Mouse (Mus musculus): Measurements from ENCODE around the gene Timm13. TPM values are rescaled to one million over a fixed set of nuclear protein-coding genes. Genes with fewer than 3 reads are reported as not detected.

Gene Timm13
- polyA plus RNA-seq, 1 experiment from 2014 or later, result 355 TPM

GRCm38 (mm10) chr10:80942919-80943318 is 42.1 kb upstream of the Timm13 start:
- no peak for DNase-seq (ENCODE audit: low spot score)
- Histone ChIP-seq H3K4me1 (ENCODE audit: control insufficient read depth, insufficient read depth, low read length) (peaks cover 26% of the 10 kb centered on the region), H3K4me3 (ENCODE audit: low read depth, low read length) (no peak overlapping the region), H3K36me3 (ENCODE audit: control insufficient read depth, insufficient read depth, low read length) (no peaks in the 10 kb centered on the region), H3K27ac (replicated peaks; ENCODE audit: low read depth, low read length) (no peak overlapping the region), H3K9ac (ENCODE audit: low read length) (no peak overlapping the region), H3K27me3 (ENCODE audit: control insufficient read depth, insufficient read depth, low read length) (no peaks in the 10 kb centered on the region), H3K9me3 (ENCODE audit: control insufficient read depth, low read length) (no peaks in the 10 kb centered on the region), H3K4me2 (ENCODE audit: low read depth, severe bottlenecking) (no peak overlapping the region)
- 45% methylated on average over 8 of the region's 8 CpGs for WGBS
- no peak for ATAC-seq (ENCODE audit: insufficient number of reproducible peaks, low FRiP score, low TSS enrichment, low read depth)

- H3K4me2 ChIP-seq (ENCODE audit: low read depth, severe bottlenecking), result no peak overlapping the region
- no peaks in the 10 kb centered on the region for H3K9me3 ChIP-seq (ENCODE audit: control insufficient read depth, low read length)
- 63% methylated on average over 2 of the region's 2 CpGs for WGBS
- no peak overlapping the region for H3K4me3 ChIP-seq (ENCODE audit: low read depth, low read length)
- ATAC-seq (ENCODE audit: insufficient number of reproducible peaks, low FRiP score, low TSS enrichment, low read depth) (no peak), DNase-seq (ENCODE audit: low spot score) (no peak)
- peaks cover 44% of the 10 kb centered on the region for H3K4me1 ChIP-seq (ENCODE audit: control insufficient read depth, insufficient read depth, low read length)
- H3K27me3 ChIP-seq (ENCODE audit: control insufficient read depth, insufficient read depth, low read length), result 0 out of 2 replicates have a peak, but pooled peaks cover 3% of the 10 kb centered on the region
- H3K27ac ChIP-seq (replicated peaks; ENCODE audit: low read depth, low read length), result no peak overlapping the region
- no peaks in the 10 kb centered on the region for H3K36me3 ChIP-seq (ENCODE audit: control insufficient read depth, insufficient read depth, low read length)
- H3K9ac ChIP-seq (ENCODE audit: low read length), result no peak overlapping the region
These were observed 40.2 kb upstream of the Timm13 start for GRCm38 (mm10) chr10:80940988-80941347.

GRCm38 (mm10) chr10:80940320-80940987 is 39.7 kb upstream of the Timm13 start:
- Histone ChIP-seq H3K4me1 (ENCODE audit: control insufficient read depth, insufficient read depth, low read length) (peaks cover 49% of the 10 kb centered on the region), H3K4me3 (ENCODE audit: low read depth, low read length) (no peak overlapping the region), H3K27me3 (ENCODE audit: control insufficient read depth, insufficient read depth, low read length) (0 out of 2 replicates have a peak, but pooled peaks cover 3% of the 10 kb centered on the region), H3K4me2 (ENCODE audit: low read depth, severe bottlenecking) (peak overlapping the region; percentile 63; the same call in 1 of the 2 replicates), H3K27ac (replicated peaks; ENCODE audit: low read depth, low read length) (no peak overlapping the region), H3K36me3 (ENCODE audit: control insufficient read depth, insufficient read depth, low read length) (no peaks in the 10 kb centered on the region), H3K9ac (ENCODE audit: low read length) (no peak overlapping the region), H3K9me3 (ENCODE audit: control insufficient read depth, low read length) (no peaks in the 10 kb centered on the region)
- DNase-seq (ENCODE audit: low spot score) (no peak), ATAC-seq (ENCODE audit: insufficient number of reproducible peaks, low FRiP score, low TSS enrichment, low read depth) (no peak)
- 44% methylated on average over 8 of the region's 8 CpGs for WGBS

GRCm38 (mm10) chr10:80939671-80940070 is 38.9 kb upstream of the Timm13 start:
- Histone ChIP-seq H3K9ac (ENCODE audit: low read length) (peak overlapping the region; percentile 36), H3K36me3 (ENCODE audit: control insufficient read depth, insufficient read depth, low read length) (no peaks in the 10 kb centered on the region), H3K9me3 (ENCODE audit: control insufficient read depth, low read length) (no peaks in the 10 kb centered on the region), H3K27me3 (ENCODE audit: control insufficient read depth, insufficient read depth, low read length) (peaks cover 3% of the 10 kb centered on the region; the same call in 1 of the 2 replicates), H3K4me1 (ENCODE audit: control insufficient read depth, insufficient read depth, low read length) (peaks cover 53% of the 10 kb centered on the region), H3K4me2 (ENCODE audit: low read depth, severe bottlenecking) (peak overlapping the region; percentile 63), H3K4me3 (ENCODE audit: low read depth, low read length) (peak overlapping the region; percentile 30), H3K27ac (replicated peaks; ENCODE audit: low read depth, low read length) (no peak overlapping the region)
- 7% methylated on average over 28 of the region's 28 CpGs for WGBS
- ATAC-seq (ENCODE audit: insufficient number of reproducible peaks, low FRiP score, low TSS enrichment, low read depth) (no peak; the same call in 1 of the 2 replicates), DNase-seq (ENCODE audit: low spot score) (peak; percentile 88)

GRCm38 (mm10) chr10:80938831-80939550 is 38.2 kb upstream of the Timm13 start:
- Histone ChIP-seq H3K4me2 (ENCODE audit: low read depth, severe bottlenecking) (peak overlapping the region; percentile 63), H3K4me1 (ENCODE audit: control insufficient read depth, insufficient read depth, low read length) (peaks cover 58% of the 10 kb centered on the region), H3K27ac (replicated peaks; ENCODE audit: low read depth, low read length) (no peak overlapping the region), H3K4me3 (ENCODE audit: low read depth, low read length) (peak overlapping the region; percentile 30; the same call in 1 of the 2 replicates), H3K27me3 (ENCODE audit: control insufficient read depth, insufficient read depth, low read length) (peaks cover 9% of the 10 kb centered on the region; the same call in 1 of the 2 replicates), H3K36me3 (ENCODE audit: control insufficient read depth, insufficient read depth, low read length) (no peaks in the 10 kb centered on the region), H3K9me3 (ENCODE audit: control insufficient read depth, low read length) (no peaks in the 10 kb centered on the region), H3K9ac (ENCODE audit: low read length) (no peak overlapping the region; the same call in 1 of the 2 replicates)
- DNase-seq (ENCODE audit: low spot score) (peak; percentile 50), ATAC-seq (ENCODE audit: insufficient number of reproducible peaks, low FRiP score, low TSS enrichment, low read depth) (peak; percentile 32; the same call in 1 of the 2 replicates)
- WGBS, result 10% methylated on average over 15 of the region's 15 CpGs

GRCm38 (mm10) chr10:80937646-80938045 is 36.9 kb upstream of the Timm13 start:
- Histone ChIP-seq H3K4me3 (ENCODE audit: low read depth, low read length) (no peak overlapping the region), H3K27me3 (ENCODE audit: control insufficient read depth, insufficient read depth, low read length) (peaks cover 21% of the 10 kb centered on the region), H3K27ac (replicated peaks; ENCODE audit: low read depth, low read length) (no peak overlapping the region), H3K9ac (ENCODE audit: low read length) (no peak overlapping the region), H3K36me3 (ENCODE audit: control insufficient read depth, insufficient read depth, low read length) (no peaks in the 10 kb centered on the region), H3K4me2 (ENCODE audit: low read depth, severe bottlenecking) (no peak overlapping the region), H3K9me3 (ENCODE audit: control insufficient read depth, low read length) (no peaks in the 10 kb centered on the region), H3K4me1 (ENCODE audit: control insufficient read depth, insufficient read depth, low read length) (peaks cover 72% of the 10 kb centered on the region)
- 35% methylated on average over 8 of the region's 8 CpGs for WGBS
- DNase-seq (ENCODE audit: low spot score), result no peak
- no peak for ATAC-seq (ENCODE audit: insufficient number of reproducible peaks, low FRiP score, low TSS enrichment, low read depth)

GRCm38 (mm10) chr10:80936810-80937164 is 36.0 kb upstream of the Timm13 start:
- peaks cover 29% of the 10 kb centered on the region for H3K27me3 ChIP-seq (ENCODE audit: control insufficient read depth, insufficient read depth, low read length)
- H3K4me2 ChIP-seq (ENCODE audit: low read depth, severe bottlenecking), result peak overlapping the region; percentile 62
- H3K4me3 ChIP-seq (ENCODE audit: low read depth, low read length), result peak overlapping the region; percentile 28; the same call in 1 of the 2 replicates
- ATAC-seq (ENCODE audit: insufficient number of reproducible peaks, low FRiP score, low TSS enrichment, low read depth) (no peak), DNase-seq (ENCODE audit: low spot score) (no peak)
- peak overlapping the region; percentile 9 for H3K9ac ChIP-seq (ENCODE audit: low read length)
- WGBS, result 11% methylated on average over 6 of the region's 6 CpGs
- no peaks in the 10 kb centered on the region for H3K9me3 ChIP-seq (ENCODE audit: control insufficient read depth, low read length)
- H3K36me3 ChIP-seq (ENCODE audit: control insufficient read depth, insufficient read depth, low read length), result no peaks in the 10 kb centered on the region
- H3K27ac ChIP-seq (replicated peaks; ENCODE audit: low read depth, low read length), result peak overlapping the region; percentile 79; the same call in 1 of the 2 replicates
- H3K4me1 ChIP-seq (ENCODE audit: control insufficient read depth, insufficient read depth, low read length), result peaks cover 80% of the 10 kb centered on the region

- H3K4me3 ChIP-seq (ENCODE audit: low read depth, low read length), result peak overlapping the region; percentile 28
- peak overlapping the region; percentile 53 for H3K9ac ChIP-seq (ENCODE audit: low read length)
- no peaks in the 10 kb centered on the region for H3K9me3 ChIP-seq (ENCODE audit: control insufficient read depth, low read length)
- H3K27ac ChIP-seq (replicated peaks; ENCODE audit: low read depth, low read length), result peak overlapping the region; percentile 79
- peak; percentile 15; the same call in 1 of the 2 replicates for ATAC-seq (ENCODE audit: insufficient number of reproducible peaks, low FRiP score, low TSS enrichment, low read depth)
- 1% methylated on average over 37 of the region's 37 CpGs for WGBS
- H3K27me3 ChIP-seq (ENCODE audit: control insufficient read depth, insufficient read depth, low read length), result peaks cover 33% of the 10 kb centered on the region
- H3K36me3 ChIP-seq (ENCODE audit: control insufficient read depth, insufficient read depth, low read length), result no peaks in the 10 kb centered on the region
- H3K4me1 ChIP-seq (ENCODE audit: control insufficient read depth, insufficient read depth, low read length), result peaks cover 85% of the 10 kb centered on the region
- peak; percentile 82 for DNase-seq (ENCODE audit: low spot score)
- H3K4me2 ChIP-seq (ENCODE audit: low read depth, severe bottlenecking), result peak overlapping the region; percentile 62
These were observed 35.5 kb upstream of the Timm13 start for GRCm38 (mm10) chr10:80936135-80936809.
